Mouse (Mus musculus) lung, embryonic 14.5 days (tissue): ENCODE measurements around the gene Rpl13a. TPM values are rescaled to one million over a fixed set of nuclear protein-coding genes. Genes with fewer than 3 reads are reported as not detected.

Experiments
- ATAC-seq: fragments of 200-750 bp; cut with Nextera tagmentation; 2 replicates; pipeline ENCODE4 v1.8.0; 2017; ENCODE audit warnings: mild to moderate bottlenecking, moderate TSS enrichment, moderate library complexity; ENCODE audit not compliant: insufficient read depth
- DNase-seq: peaks from one replicate; pipeline ENCODE4 v3.0.0-alpha.2; 2015
- H3K27ac ChIP-seq: fragments of 300-500 bp; sonication (generic); 2 replicates; pipeline ENCODE4 v1.5.1; 2014; ENCODE audit warnings: low read depth, mild to moderate bottlenecking, moderate library complexity
- H3K27me3 ChIP-seq: fragments of 300-500 bp; sonication (generic); 2 replicates; pipeline ENCODE4 v1.6.1; 2014; ENCODE audit warnings: low read length, control low read depth; ENCODE audit not compliant: insufficient read depth
- H3K36me3 ChIP-seq: fragments of 300-500 bp; sonication (generic); 2 replicates; pipeline ENCODE4 v1.6.1; 2014; ENCODE audit warnings: control low read depth; ENCODE audit not compliant: insufficient read depth
- H3K4me1 ChIP-seq: fragments of 300-500 bp; sonication (generic); 2 replicates; pipeline ENCODE4 v1.6.1; 2014; ENCODE audit warnings: antibody characterized with exemption, control low read depth; ENCODE audit not compliant: insufficient read depth
- H3K4me2 ChIP-seq: fragments of 300-500 bp; sonication (generic); 2 replicates; pipeline ENCODE4 v1.6.1; 2014; ENCODE audit warnings: mild to moderate bottlenecking
- H3K4me3 ChIP-seq: fragments of 300-500 bp; sonication (generic); 2 replicates; pipeline ENCODE4 v1.5.1; 2014; ENCODE audit warnings: low read depth, low read length
- H3K9ac ChIP-seq: fragments of 300-500 bp; sonication (generic); 2 replicates; pipeline ENCODE4 v1.6.1; 2014
- H3K9me3 ChIP-seq: fragments of 300-500 bp; sonication (generic); 2 replicates; pipeline ENCODE4 v1.6.1; 2016; ENCODE audit warnings: low read depth, low read length, control low read depth
- CTCF ChIP-seq: IDR thresholded peaks from 2 replicates; pipeline ENCODE4 v1.5.1; 2016; ENCODE audit warnings: antibody characterized with exemption, low read depth
- WGBS: fragments of 180-500 bp; shearing (Covaris S2); extraction: QIAGEN DNeasy Blood & Tissue Kit; methylation state at CpG from one replicate; pipeline ENCODE4 v1.1.7; 2014; 5-methylcytosine and 5-hydroxymethylcytosine counted together
- polyA plus RNA-seq: library from polyadenylated mRNA; unstranded; fragments of >200 nt; fragmentation: Nextera tagmentation; extraction: Ambion mirVana; gene quantifications from 2 replicates; pipeline ENCODE4 v1.2.1, GENCODE M21; 2014

Rpl13a gene
- polyA plus RNA-seq, 1 experiment from 2014 or later: 1,527 TPM

DNA sequence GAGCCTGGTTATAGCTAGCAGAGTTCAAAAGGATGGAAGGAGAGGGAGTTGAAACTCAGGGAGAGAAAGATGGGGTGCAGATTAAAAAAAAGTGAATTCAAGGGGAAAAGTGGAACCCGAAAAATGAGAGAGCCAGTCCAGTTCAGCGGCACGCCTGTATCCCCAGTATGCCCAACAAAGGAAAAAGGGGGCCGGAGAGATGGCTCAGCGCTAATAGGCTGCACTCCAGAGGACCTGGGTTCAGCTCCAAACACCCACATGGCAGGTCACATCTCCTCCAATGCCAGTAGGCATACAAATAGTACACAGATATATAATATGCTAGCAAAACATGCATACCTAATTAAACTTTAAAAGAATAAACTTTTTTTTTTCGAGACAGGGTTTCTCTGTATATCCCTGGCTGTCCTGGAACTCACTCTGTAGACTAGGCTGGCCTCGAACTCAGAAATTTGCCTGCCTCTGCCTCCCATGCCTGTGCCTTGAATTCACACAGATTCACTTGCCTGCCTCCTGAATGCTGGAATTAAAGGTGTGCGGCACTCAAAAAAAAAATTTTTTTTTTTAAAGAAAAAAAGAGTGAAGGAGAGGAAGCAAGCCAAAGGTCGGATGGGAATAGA is 34.5 kb upstream of the Rpl13a start:
- Histone ChIP-seq H3K27ac (no peak overlapping the region), H3K9me3 (no peaks in the 10 kb centered on the region), H3K4me1 (peaks cover 4% of the 10 kb centered on the region; the same call in 1 of the 2 replicates), H3K4me3 (no peak overlapping the region), H3K9ac (no peak overlapping the region), H3K27me3 (peaks cover 58% of the 10 kb centered on the region), H3K4me2 (no peak overlapping the region), H3K36me3 (peaks cover 22% of the 10 kb centered on the region; the same call in 1 of the 2 replicates)
- no peak for TF ChIP-seq CTCF
- no peak for ATAC-seq
- 73% methylated on average over 9 of the region's 9 CpGs for WGBS
- no peak for DNase-seq

DNA sequence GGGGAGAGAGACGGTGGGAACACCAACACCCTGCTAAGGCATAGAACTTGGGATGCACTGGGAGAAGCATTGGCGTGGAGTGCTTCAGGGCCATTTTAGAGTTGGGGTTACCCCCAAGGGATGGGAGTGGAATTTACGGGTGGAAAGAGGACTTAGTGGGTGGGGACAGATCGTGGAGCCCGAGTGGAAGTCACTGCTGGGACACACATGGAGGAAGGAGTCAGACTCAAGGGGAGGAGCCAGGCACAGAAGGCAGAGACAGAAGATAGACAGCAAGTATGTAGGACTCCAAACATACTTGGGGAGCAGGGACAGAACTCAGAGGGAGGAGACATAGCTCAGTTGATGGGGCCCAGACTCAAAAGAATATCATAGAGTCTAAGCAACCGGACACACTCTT is 34.0 kb upstream of the Rpl13a start:
- Histone ChIP-seq H3K9me3 (no peaks in the 10 kb centered on the region), H3K4me3 (peak overlapping the region; percentile 36), H3K36me3 (peaks cover 27% of the 10 kb centered on the region; the same call in 1 of the 2 replicates), H3K9ac (no peak overlapping the region), H3K4me2 (peak overlapping the region; percentile 72), H3K4me1 (peaks cover 4% of the 10 kb centered on the region; the same call in 1 of the 2 replicates), H3K27me3 (peaks cover 53% of the 10 kb centered on the region), H3K27ac (no peak overlapping the region)
- TF ChIP-seq CTCF: no peak
- ATAC-seq (no peak; the same call in 1 of the 2 replicates), DNase-seq (no peak)
- WGBS: 28% methylated on average over 6 of the region's 6 CpGs

DNA sequence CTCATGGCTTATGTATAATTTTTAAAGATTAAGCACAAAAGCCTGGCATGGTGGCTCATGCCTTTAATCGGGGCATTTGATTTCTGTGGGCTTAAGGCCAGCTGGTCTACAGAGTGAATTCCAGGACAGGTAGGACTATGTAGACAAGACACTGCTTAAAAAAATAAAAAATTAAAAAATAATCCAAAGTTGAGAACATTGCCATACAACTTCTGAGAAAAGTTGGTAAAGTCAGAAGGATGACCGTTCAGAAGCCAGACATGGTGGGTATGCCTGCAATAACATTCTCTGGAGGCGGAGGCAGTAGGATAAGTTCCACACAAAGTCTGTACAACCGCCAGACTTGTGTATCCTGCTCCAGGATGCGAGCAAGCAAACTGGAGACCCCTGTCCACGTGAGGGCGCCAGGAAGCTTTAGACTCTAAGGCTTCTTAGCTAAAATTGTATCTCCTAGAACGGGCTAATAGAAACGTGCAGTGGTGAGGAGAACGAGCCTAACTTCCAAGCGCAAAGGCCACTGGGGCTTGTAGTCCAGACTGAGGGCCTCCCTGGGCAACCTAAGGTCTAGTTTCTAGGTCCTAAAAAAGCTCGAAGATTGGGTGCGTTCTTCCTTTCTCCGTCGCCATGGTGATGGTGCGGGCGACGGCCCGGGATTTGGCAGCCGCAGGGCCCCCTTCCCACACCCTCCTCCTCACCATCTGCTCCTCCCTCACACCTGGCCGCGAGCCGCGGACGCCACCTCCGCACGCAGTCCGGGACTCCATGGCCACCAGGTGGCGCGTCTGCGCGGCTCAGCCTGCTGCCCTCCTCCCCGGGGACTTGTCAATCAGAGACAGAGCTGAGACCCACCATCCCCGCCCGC is 33.3 kb upstream of the Rpl13a start:
- H3K4me1 ChIP-seq: peaks cover 4% of the 10 kb centered on the region; the same call in 1 of the 2 replicates
- H3K27ac ChIP-seq: no peak overlapping the region
- H3K4me3 ChIP-seq: peak overlapping the region; percentile 36
- H3K36me3 ChIP-seq: peaks cover 27% of the 10 kb centered on the region; the same call in 1 of the 2 replicates
- H3K9me3 ChIP-seq: no peaks in the 10 kb centered on the region
- peak overlapping the region; percentile 45 for H3K9ac ChIP-seq
- peaks cover 46% of the 10 kb centered on the region for H3K27me3 ChIP-seq
- H3K4me2 ChIP-seq: peak overlapping the region; percentile 72
- ATAC-seq (peak; percentile 91), DNase-seq (peak; percentile 96)
- 4% methylated on average over 35 of the region's 35 CpGs for WGBS
- TF ChIP-seq CTCF: peak; percentile 85

DNA sequence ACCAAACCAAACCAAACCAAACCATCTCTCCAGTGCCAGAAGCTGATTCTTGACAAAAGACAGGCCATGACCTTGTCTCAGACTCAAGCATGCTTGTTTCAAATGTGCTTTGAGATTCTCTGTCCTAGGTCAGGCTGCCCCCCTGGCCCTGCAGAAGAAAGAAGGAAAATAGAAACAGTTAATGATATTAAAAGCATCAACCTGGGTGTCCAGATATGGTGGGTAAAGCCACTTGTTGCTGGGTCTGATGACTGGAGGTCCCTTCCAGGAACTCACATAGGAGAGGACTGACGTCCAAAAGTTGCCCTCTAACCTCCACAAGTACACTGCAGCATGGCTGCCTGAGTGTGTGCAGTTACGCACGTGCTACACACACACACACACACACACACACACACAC is 32.3 kb upstream of the Rpl13a start:
- H3K9me3 ChIP-seq: no peaks in the 10 kb centered on the region
- no peak overlapping the region for H3K9ac ChIP-seq
- no peak overlapping the region for H3K27ac ChIP-seq
- H3K4me3 ChIP-seq: no peak overlapping the region
- no peak for DNase-seq
- peaks cover 36% of the 10 kb centered on the region for H3K27me3 ChIP-seq
- peaks cover 33% of the 10 kb centered on the region; the same call in 1 of the 2 replicates for H3K36me3 ChIP-seq
- ATAC-seq: no peak
- H3K4me2 ChIP-seq: no peak overlapping the region
- peaks cover 4% of the 10 kb centered on the region; the same call in 1 of the 2 replicates for H3K4me1 ChIP-seq
- 80% methylated on average over 3 of the region's 3 CpGs for WGBS
- TF ChIP-seq CTCF: no peak

DNA sequence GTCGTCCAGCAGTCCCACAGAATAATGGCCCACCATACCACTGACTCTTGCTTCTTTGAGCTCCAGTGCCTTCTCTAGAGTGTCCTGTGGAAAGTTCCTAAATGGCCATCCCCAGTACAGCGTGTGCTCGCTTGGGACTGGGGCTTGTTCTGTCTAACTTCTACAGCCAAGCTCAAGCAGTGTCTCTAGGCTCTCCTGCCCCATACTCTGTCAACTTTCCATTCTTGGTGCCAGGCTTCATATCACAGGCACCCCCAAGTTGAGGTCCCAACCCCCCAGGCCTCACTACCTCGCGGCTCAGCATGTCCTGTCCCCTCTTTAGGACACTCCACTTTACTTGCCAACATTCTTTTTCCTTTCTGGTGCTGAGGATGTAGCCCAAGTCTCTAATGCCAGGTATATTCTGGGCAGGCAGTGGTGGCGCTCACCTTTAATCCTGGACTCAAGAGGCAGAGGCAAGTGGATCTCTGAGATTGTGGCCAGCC is 31.8 kb upstream of the Rpl13a start:
- no peak overlapping the region for H3K9ac ChIP-seq
- 92% methylated on average over 6 of the region's 6 CpGs for WGBS
- peaks cover 31% of the 10 kb centered on the region for H3K27me3 ChIP-seq
- DNase-seq (no peak), ATAC-seq (no peak)
- no peak overlapping the region for H3K4me3 ChIP-seq
- H3K4me2 ChIP-seq: no peak overlapping the region
- peaks cover 4% of the 10 kb centered on the region; the same call in 1 of the 2 replicates for H3K4me1 ChIP-seq
- H3K27ac ChIP-seq: no peak overlapping the region
- H3K36me3 ChIP-seq: peaks cover 35% of the 10 kb centered on the region; the same call in 1 of the 2 replicates
- TF ChIP-seq CTCF: no peak
- no peaks in the 10 kb centered on the region for H3K9me3 ChIP-seq

DNA sequence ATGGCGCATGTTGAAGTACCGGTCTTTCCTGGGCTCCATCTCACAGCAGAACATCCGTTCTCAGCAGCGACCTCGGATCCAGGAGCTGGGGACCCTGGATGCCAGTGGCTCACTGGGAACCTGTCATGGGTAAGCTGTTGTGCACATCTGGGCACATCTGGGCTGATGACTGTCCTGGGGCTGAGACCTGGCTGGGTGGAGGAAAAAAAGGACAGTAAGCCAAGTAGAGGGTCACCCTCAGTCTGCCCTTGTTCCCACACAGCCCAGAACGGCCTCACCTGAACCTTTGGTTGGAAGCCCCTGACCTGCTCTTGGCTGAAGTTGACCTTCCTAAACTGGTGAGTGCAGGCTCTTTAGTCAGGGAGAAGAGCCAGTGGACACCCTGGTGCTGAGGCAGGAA is 30.4 kb upstream of the Rpl13a start:
- Histone ChIP-seq H3K27me3 (peaks cover 17% of the 10 kb centered on the region), H3K36me3 (peaks cover 35% of the 10 kb centered on the region; the same call in 1 of the 2 replicates), H3K4me1 (peaks cover 4% of the 10 kb centered on the region; the same call in 1 of the 2 replicates), H3K9me3 (no peaks in the 10 kb centered on the region), H3K27ac (no peak overlapping the region), H3K4me2 (no peak overlapping the region), H3K4me3 (no peak overlapping the region), H3K9ac (no peak overlapping the region)
- ATAC-seq (no peak), DNase-seq (no peak)
- no peak for TF ChIP-seq CTCF
- WGBS: 91% methylated on average over 6 of the region's 6 CpGs

DNA sequence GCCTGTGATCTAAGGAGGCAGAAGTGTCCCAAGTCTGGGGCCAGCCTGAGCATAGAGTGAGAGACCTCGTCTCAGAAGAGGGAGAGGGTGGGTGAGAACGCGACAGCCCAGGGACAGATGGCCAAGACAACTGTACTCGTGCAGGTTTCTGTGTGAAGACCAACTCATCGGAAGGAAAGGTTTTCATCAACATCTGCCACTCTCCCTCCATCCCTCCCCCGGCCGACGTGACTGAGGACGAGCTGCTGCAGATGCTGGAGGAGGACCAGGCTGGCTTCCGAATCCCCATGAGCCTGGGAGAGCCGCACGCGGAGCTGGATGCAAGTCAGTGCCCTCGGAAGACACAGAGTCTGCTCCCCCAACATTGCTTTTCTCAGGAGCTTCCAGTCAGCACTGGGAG is 28.9 kb upstream of the Rpl13a start:
- DNase-seq: no peak
- peaks cover 2% of the 10 kb centered on the region; the same call in 1 of the 2 replicates for H3K4me1 ChIP-seq
- peaks cover 2% of the 10 kb centered on the region for H3K27me3 ChIP-seq
- H3K9me3 ChIP-seq: no peaks in the 10 kb centered on the region
- no peak overlapping the region for H3K9ac ChIP-seq
- H3K4me3 ChIP-seq: no peak overlapping the region
- ATAC-seq: no peak
- H3K36me3 ChIP-seq: peaks cover 35% of the 10 kb centered on the region; the same call in 1 of the 2 replicates
- H3K27ac ChIP-seq: no peak overlapping the region
- 83% methylated on average over 14 of the region's 14 CpGs for WGBS
- TF ChIP-seq CTCF: no peak
- H3K4me2 ChIP-seq: no peak overlapping the region
